Mouse (Mus musculus) midbrain, embryonic 14.5 days (tissue): ENCODE data around the gene Gramd1b. TPM values are rescaled to one million over a fixed set of nuclear protein-coding genes. Genes with fewer than 3 reads are reported as not detected.
A peak's percentile ranks its signal among the peaks of the same experiment; 100 is the strongest.
"Not testable (repeated sequence)": the region's sequence is repeated elsewhere in the genome, so short reads cannot be mapped to it uniquely, and the experiment has no call there.

Experiments
- ATAC-seq: fragments of 200-750 bp; cut with Nextera tagmentation; 2 replicates; pipeline ENCODE4 v1.8.0; 2017; ENCODE audit warnings: moderate number of reproducible peaks, moderate library complexity; ENCODE audit not compliant: low FRiP score, low TSS enrichment
- DNase-seq: peaks from one replicate; pipeline ENCODE4 v3.0.0-alpha.2; 2015
- H3K27ac ChIP-seq: fragments of 300-500 bp; sonication (generic); replicated peaks from 2 replicates; pipeline ENCODE4 v1.5.1; 2014; ENCODE audit warnings: mild to moderate bottlenecking, low read depth, low read length, moderate library complexity
- H3K27me3 ChIP-seq: fragments of 300-500 bp; sonication (generic); 2 replicates; pipeline ENCODE4 v1.6.1; 2014; ENCODE audit warnings: low read length, control low read depth, mixed read lengths; ENCODE audit not compliant: control insufficient read depth, insufficient read depth
- H3K36me3 ChIP-seq: fragments of 300-500 bp; sonication (generic); 2 replicates; pipeline ENCODE4 v1.6.1; 2014; ENCODE audit warnings: low read length, control low read depth; ENCODE audit not compliant: control insufficient read depth, insufficient read depth
- H3K4me1 ChIP-seq: fragments of 300-500 bp; sonication (generic); 2 replicates; pipeline ENCODE4 v1.6.1; 2014; ENCODE audit warnings: mild to moderate bottlenecking, antibody characterized with exemption, low read length, control low read depth; ENCODE audit not compliant: control insufficient read depth, insufficient read depth
- H3K4me2 ChIP-seq: fragments of 300-500 bp; sonication (generic); 2 replicates; pipeline ENCODE4 v1.6.1; 2014; ENCODE audit warnings: mild to moderate bottlenecking, low read length, moderate library complexity
- H3K4me3 ChIP-seq: fragments of 300-500 bp; sonication (generic); replicated peaks from 2 replicates; pipeline ENCODE4 v1.5.1; 2014; ENCODE audit warnings: low read depth, low read length
- H3K9ac ChIP-seq: fragments of 300-500 bp; sonication (generic); replicated peaks from 2 replicates; pipeline ENCODE4 v1.6.1; 2014; ENCODE audit warnings: mild to moderate bottlenecking, low read length, moderate library complexity
- H3K9me3 ChIP-seq: fragments of 300-500 bp; sonication (generic); 2 replicates; pipeline ENCODE4 v1.6.1; 2016; ENCODE audit warnings: low read length, control low read depth, mixed read lengths; ENCODE audit not compliant: control insufficient read depth
- WGBS: fragments of 180-500 bp; shearing (Covaris S2); extraction: QIAGEN DNeasy Blood & Tissue Kit; methylation state at CpG from one replicate; pipeline ENCODE4 v1.1.7; 2014; 5-methylcytosine and 5-hydroxymethylcytosine counted together
- polyA plus RNA-seq: library from polyadenylated mRNA; unstranded; fragments of >200 nt; fragmentation: Nextera tagmentation; extraction: Ambion mirVana; gene quantifications from 2 replicates; pipeline ENCODE4 v1.2.1, GENCODE M21; 2014

Gene Gramd1b
- polyA plus RNA-seq, 1 experiment from 2014 or later = 11.3 TPM

DNA sequence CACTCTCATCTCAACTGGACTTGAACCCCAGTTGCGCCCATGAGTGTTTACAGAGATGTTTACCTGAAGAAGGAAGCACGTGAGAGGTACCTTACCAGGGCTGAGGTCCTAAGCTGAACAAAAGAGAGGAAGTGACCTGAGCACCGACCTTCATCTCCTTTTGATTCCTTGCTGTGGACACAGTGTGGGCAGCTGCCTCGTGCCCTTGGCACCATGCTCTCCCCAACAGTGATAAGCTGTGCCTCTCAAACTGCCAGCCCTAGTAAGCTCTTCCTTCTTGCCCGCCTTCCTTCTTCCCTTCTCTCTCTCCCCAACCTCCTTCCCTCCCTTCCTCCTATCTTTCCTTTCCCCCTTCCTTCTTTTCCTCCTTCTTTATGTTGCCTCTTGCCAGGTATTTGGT lies 26.3 kb downstream of the Gramd1b start:
- Histone ChIP-seq H3K9ac (no peak overlapping the region), H3K4me3 (no peak overlapping the region), H3K4me2 (no peak overlapping the region), H3K9me3 (no peaks in the 10 kb centered on the region), H3K4me1 (no peaks in the 10 kb centered on the region), H3K36me3 (no peaks in the 10 kb centered on the region), H3K27ac (no peak overlapping the region), H3K27me3 (no peaks in the 10 kb centered on the region)
- ATAC-seq (no peak), DNase-seq (no peak)
- WGBS = 88% methylated on average over 5 of the region's 5 CpGs

DNA sequence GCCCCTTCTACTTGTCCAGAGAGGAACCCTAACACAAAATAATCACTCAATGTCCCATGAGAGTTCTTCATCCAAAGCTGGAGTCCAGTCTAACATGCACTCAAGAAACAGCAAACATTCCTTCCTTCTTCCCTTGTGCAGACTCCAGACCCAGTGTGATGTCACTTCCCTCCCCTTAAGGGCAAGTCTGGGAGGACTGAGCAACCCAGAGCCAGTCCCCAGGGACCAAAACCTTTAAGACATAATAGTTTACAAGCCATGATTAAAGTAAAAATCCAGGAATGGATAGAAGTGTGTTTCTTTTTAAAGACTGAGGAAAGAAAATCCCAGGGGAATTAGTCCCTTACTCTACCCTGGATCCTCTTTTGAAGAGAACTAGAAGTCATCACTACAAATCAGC lies 30.5 kb downstream of the Gramd1b start:
- no peak overlapping the region for H3K9ac ChIP-seq
- no peak for DNase-seq
- no peak overlapping the region for H3K4me2 ChIP-seq

GRCm38 (mm10) chr9:40482351-40483084 lies 48.7 kb downstream of the Gramd1b start:
- H3K36me3 ChIP-seq, H3K9me3 ChIP-seq, H3K9ac ChIP-seq, H3K27me3 ChIP-seq, H3K4me2 ChIP-seq, H3K27ac ChIP-seq, DNase-seq, H3K4me3 ChIP-seq, H3K4me1 ChIP-seq, ATAC-seq: not testable (repeated sequence)
- 79% methylated on average over 7 of the region's 7 CpGs for WGBS

More for the DNA sequence above, 30.5 kb downstream of the Gramd1b start:
- no peaks in the 10 kb centered on the region for H3K27me3 ChIP-seq
- no peaks in the 10 kb centered on the region for H3K4me1 ChIP-seq
- H3K4me3 ChIP-seq = no peak overlapping the region
- no peaks in the 10 kb centered on the region for H3K9me3 ChIP-seq
- H3K27ac ChIP-seq = no peak overlapping the region
- no peaks in the 10 kb centered on the region for H3K36me3 ChIP-seq
- ATAC-seq = no peak

DNA sequence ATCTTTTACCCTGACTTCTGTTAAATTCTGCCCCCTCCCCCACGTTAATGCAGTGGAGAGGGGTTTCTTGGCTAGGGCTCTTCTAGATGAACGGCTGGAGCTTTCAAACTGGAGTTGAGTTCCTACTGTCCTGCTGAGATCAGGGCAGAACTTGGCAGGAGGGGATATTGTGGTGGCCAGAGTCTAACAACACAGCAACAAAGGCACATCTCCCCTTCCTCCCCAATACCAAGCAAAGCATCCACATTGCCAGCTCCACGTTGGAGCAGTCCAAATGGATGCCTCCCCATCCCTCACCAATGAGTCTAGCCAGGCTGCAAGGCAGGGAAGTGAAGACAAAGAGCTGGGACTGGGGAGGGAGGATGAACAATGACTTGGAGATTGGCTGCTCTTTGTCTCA lies 49.9 kb downstream of the Gramd1b start:
- Histone ChIP-seq H3K4me3 (no peak overlapping the region), H3K4me2 (no peak overlapping the region), H3K9ac (no peak overlapping the region), H3K27me3 (no peaks in the 10 kb centered on the region), H3K9me3 (no peaks in the 10 kb centered on the region), H3K4me1 (no peaks in the 10 kb centered on the region), H3K27ac (no peak overlapping the region), H3K36me3 (no peaks in the 10 kb centered on the region)
- ATAC-seq = no peak
- no peak for DNase-seq
- 58% methylated on average over 3 of the region's 3 CpGs for whole genome bisulfite sequencing

- Histone ChIP-seq H3K4me3 (no peak overlapping the region), H3K9ac (no peak overlapping the region), H3K9me3 (no peaks in the 10 kb centered on the region), H3K27me3 (no peaks in the 10 kb centered on the region), H3K4me2 (no peak overlapping the region), H3K27ac (no peak overlapping the region), H3K4me1 (no peaks in the 10 kb centered on the region), H3K36me3 (no peaks in the 10 kb centered on the region)
- DNase-seq = peak; percentile 32
- ATAC-seq = no peak
- 51% methylated on average over 4 of the region's 4 CpGs for WGBS
Measured at GRCm38 (mm10) chr9:40479333-40479732, 51.9 kb downstream of the Gramd1b start.

- no peaks in the 10 kb centered on the region for H3K9me3 ChIP-seq
- H3K4me2 ChIP-seq = no peak overlapping the region
- no peaks in the 10 kb centered on the region for H3K27me3 ChIP-seq
- no peaks in the 10 kb centered on the region for H3K4me1 ChIP-seq
- no peak for ATAC-seq
- no peak overlapping the region for H3K27ac ChIP-seq
- 91% methylated on average over 9 of the region's 9 CpGs for WGBS
- H3K9ac ChIP-seq = no peak overlapping the region
- no peak for DNase-seq
- H3K4me3 ChIP-seq = no peak overlapping the region
- H3K36me3 ChIP-seq = no peaks in the 10 kb centered on the region
Measured at GRCm38 (mm10) chr9:40478146-40478900, 52.9 kb downstream of the Gramd1b start.

DNA sequence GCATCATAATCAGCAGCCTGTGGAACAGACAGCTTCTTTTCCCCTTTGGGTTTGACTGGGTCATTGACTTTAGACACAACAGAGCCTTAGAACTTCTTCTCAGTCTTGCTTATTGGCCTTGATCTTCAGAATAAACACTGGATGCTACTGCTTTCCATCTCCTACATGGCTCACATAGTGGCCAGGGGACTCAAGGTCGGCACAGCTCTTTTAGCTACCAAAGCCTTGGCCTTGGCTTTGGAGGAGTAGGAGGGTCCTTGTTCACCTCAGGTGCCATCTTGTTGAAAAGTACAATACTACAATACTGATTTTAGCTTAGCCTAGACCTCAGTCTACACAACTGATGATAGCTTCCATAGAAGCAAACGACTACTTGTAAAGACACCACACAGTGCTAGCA lies 53.6 kb downstream of the Gramd1b start:
- Histone ChIP-seq H3K27ac (no peak overlapping the region), H3K4me3 (no peak overlapping the region), H3K27me3 (no peaks in the 10 kb centered on the region), H3K9me3 (no peaks in the 10 kb centered on the region), H3K4me2 (no peak overlapping the region), H3K4me1 (no peaks in the 10 kb centered on the region), H3K9ac (no peak overlapping the region), H3K36me3 (no peaks in the 10 kb centered on the region)
- WGBS = 85% methylated on average over 2 of the region's 2 CpGs
- ATAC-seq (no peak), DNase-seq (no peak)

DNA sequence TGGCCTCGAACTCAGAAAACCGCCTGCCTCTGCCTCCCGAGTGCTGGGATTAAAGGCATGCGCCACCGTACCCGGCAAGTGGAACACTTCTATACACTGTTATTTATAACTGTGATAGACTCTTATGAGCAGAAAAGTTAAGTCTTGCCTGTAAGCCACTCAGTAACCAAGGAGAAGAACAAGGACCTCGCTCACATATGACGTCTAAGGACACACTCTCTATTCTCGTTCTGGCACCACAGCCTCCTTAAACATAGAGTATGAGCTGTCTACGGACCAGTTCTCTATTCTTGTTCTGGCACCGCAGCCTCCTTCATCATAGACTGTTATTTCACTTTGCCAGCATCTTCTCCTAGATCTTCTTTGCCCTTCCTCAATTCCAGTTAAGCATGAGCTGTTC lies 55.1 kb downstream of the Gramd1b start:
- no peak overlapping the region for H3K9ac ChIP-seq
- H3K4me1 ChIP-seq = no peaks in the 10 kb centered on the region
- H3K27me3 ChIP-seq = no peaks in the 10 kb centered on the region
- DNase-seq (no peak), ATAC-seq (no peak)
- WGBS = 93% methylated on average over 11 of the region's 11 CpGs
- H3K4me2 ChIP-seq = no peak overlapping the region
- H3K9me3 ChIP-seq = no peaks in the 10 kb centered on the region
- H3K4me3 ChIP-seq = no peak overlapping the region
- H3K36me3 ChIP-seq = no peaks in the 10 kb centered on the region
- H3K27ac ChIP-seq = no peak overlapping the region

- Histone ChIP-seq H3K9ac (no peak overlapping the region), H3K27ac (no peak overlapping the region), H3K36me3 (no peaks in the 10 kb centered on the region), H3K4me2 (no peak overlapping the region), H3K27me3 (no peaks in the 10 kb centered on the region), H3K4me3 (no peak overlapping the region), H3K9me3 (no peaks in the 10 kb centered on the region), H3K4me1 (no peaks in the 10 kb centered on the region)
- 93% methylated on average over 9 of the region's 9 CpGs for WGBS
- no peak for DNase-seq
- ATAC-seq = no peak
Measured at GRCm38 (mm10) chr9:40472961-40473510, 58.1 kb downstream of the Gramd1b start.
